Mouse (Mus musculus) cerebellum, adult (tissue): ENCODE data around the gene Galnt9.

ENCODE experiments used
- ATAC-seq: cut with Nextera tagmentation; 2 replicates; pipeline ENCODE4 v1.9.2; 2017; ENCODE audit warnings: mild to moderate bottlenecking, moderate library complexity, mixed read lengths; ENCODE audit not compliant: insufficient number of reproducible peaks, low FRiP score, low TSS enrichment

Galnt9 gene

DNA sequence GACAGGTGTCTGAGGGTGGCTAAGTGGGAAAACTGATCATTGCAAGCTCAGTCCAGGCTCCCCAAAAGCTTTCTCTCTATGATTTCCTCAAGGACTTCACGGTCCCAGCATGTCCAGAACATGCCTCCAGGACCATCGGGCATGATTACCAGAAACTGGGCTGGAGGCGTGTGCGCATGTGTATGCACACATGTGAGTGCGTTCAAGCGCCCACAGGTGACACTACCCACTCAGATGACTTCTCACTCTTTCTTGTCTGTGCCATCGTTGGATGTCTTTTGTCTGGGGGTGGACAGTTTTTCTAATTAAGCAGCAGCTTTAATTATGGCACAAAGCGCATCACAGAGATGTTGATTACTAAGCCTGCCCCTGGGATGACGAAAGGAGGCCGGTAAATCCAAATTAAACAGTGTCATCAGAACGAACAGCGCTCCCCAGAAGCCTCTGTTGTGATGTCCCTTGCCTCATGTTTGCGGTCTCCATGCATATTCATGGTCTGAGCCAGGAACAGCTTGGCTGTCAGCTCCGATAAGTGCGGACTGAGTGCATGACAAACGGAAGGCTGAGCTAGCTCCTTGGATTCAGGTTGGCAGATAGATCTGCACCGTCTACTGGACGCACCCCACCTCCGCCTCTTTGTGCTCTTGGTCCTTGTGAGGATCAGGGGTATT, 36.5 kb downstream of the Galnt9 start:
- ATAC-seq, result no peak

- 0 out of 2 replicates have a peak, but pooled peaks have one; percentile 18 for ATAC-seq
These were observed 38.7 kb downstream of the Galnt9 start for GRCm38 (mm10) chr5:110582647-110583538.

- no peak for ATAC-seq
These were observed 43.3 kb downstream of the Galnt9 start for GRCm38 (mm10) chr5:110587467-110587866.

- ATAC-seq, result no peak
These were observed 45.7 kb downstream of the Galnt9 start for GRCm38 (mm10) chr5:110589833-110590232.

- ATAC-seq, result no peak
These were observed 50.3 kb downstream of the Galnt9 start for GRCm38 (mm10) chr5:110594465-110594864.

DNA sequence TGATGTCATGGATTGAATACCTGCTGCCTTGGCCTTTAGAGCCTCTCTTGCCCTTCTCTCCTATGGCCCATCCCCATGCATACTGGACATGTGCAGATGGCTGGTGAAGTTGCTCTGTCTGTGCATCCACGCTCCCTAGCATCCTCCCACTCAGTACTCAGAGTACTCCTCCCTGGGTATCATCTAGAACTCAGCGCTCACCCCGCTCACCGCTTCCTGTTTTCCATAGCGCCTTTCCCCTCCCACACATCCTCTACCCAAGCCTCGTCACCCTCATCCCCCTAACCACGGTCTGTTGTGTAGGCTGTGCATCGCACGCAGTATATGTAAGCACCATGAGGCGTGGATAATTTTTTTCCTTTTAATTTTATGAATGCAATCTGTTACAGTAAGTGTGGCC, 51.2 kb downstream of the Galnt9 start:
- ATAC-seq, result no peak

DNA sequence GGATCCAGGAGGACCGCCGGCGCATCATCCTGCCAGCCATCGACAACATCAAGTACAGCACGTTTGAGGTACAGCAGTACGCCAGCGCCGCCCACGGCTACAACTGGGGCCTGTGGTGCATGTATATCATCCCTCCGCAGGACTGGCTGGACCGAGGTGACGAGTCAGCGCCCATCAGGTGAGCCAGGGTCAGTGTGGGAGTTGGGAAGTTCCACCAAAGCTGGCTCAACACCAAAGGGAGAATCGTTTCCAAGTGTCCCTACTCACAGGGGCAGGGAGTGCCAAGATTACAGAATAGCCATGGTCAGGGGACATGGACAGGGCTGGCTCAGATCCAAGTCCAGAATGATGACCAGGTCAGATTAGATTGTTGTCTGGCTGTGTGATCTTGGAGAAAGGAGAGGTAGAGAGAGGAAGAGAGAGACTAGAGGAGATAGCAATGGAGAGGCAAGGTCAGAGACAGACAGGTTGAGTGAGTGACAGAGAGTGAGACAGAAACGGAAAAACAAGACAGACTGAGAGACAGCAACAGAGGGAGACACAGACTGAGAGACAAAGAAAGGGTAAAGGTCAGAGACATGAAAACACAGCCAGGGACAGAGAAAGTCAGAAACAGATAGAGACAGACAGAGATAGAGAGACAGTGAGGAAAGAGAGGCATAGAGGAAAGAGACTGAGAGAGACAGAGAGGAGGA, 52.1 kb downstream of the Galnt9 start:
- no peak for ATAC-seq

- ATAC-seq, result no peak
These were observed 53.3 kb downstream of the Galnt9 start for GRCm38 (mm10) chr5:110597502-110597901.

DNA sequence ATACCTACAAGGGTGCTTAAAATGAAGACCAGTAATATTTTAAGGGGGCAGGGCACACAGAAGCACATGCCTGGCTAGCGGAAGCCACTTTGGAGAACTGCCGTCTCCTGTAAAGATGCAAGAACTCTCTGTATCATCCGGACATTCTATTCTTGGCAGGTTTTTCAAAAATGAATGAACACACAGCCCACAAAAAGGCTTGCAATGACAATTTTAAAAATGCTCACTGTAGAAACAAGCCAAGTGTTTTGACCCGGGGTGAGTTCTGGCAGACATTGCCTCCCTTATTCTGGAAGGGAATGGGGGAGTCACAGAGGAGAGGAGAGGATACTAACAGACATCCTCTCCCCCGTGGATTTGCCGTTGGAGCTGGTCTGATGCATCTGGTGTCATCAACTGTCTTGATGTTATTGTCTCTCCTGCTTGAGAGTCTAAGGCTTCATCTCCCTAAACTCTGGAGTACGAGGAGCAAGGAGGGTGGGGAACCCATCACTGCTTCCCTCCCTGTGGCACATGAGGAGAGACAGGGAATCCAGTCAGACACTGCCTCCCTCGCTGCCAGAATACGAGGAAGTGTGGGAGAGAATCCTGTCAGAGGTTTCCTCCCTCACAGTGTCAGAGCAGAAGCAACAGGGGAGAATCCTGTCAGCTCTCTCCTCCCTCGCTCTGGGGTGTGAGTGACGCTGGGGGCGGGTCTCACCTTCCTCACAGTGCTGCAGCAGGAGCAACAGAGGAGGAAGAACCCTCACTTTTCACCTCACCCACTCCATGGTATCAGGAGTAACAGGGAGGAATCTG, 54.3 kb downstream of the Galnt9 start:
- ATAC-seq, result no peak

- no peak for ATAC-seq
These were observed 59.0 kb downstream of the Galnt9 start for GRCm38 (mm10) chr5:110603016-110603685.

DNA sequence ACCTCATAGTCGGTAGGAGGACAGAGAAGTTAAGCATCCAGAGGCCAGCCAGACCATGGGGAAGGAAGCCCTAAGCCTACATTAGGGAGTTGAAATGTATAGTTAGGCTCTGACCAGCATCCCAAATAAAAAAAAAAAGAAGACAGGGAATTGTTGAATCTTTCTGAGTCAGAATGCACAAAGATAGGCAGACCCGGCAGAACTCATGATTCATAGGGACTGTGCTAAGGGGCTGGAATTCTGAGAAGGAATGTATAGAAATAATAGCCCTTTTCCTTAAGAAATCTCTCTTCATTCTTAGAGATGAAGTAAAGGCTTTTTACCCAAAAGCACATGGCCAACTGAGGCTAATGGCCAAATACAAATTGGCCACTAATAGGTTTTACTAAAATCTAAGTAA, 60.2 kb downstream of the Galnt9 start:
- ATAC-seq, result no peak

DNA sequence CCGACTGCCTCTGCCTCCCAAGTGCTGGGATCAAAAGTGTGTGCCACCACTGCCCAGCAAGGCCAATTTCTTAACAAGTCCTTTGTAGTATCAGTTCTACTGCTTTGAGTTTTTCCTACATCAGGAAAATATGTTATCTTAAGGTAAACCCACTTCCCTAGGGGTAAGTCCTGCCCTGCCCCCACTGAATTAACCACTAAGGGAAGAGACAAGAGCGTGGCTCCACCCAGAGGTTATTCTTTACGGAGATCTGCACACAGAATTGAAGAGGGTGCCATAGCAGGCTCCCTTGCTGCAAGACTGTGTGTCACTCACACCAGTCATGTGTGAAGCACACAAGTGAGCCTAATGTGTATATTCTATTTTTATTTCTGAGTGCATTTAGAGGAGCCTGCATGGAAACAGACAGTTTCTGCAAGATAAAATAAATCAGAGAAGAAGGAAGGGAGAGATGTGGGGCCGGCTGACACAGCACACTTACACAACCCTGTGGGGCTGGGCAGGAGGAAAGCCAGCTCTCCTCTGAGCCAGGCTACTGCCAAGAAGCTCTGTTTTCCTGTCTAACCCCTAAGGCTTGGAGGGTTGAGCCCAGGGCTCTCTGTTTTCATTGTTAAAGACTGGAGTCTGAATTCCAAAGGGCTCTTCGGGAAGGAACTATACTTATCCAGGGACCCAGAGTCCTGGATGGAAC, 61.5 kb downstream of the Galnt9 start:
- no peak for ATAC-seq

- ATAC-seq, result no peak
These were observed 63.6 kb downstream of the Galnt9 start for GRCm38 (mm10) chr5:110607767-110608166.

GRCm38 (mm10) chr5:110608336-110608735, 64.2 kb downstream of the Galnt9 start:
- no peak for ATAC-seq

DNA sequence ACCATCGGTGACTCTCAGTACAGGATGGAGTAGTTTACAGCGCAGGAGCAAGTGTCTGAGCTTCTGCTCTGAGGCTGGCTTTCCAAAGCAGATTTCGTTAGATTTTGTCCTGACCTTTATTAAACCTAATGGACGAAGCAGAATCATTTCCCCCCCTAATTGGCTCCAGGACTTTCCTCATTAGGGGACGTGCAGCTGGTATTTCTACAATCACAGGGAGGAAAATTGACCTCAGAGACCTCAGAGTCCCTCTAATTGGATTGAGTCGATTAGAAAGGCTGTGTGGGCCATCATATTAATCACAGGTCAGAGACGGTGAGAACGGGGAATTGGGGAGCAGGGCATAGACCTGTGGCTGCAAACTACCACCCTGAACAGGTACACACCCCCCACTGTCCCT, 64.8 kb downstream of the Galnt9 start:
- ATAC-seq, result no peak

DNA sequence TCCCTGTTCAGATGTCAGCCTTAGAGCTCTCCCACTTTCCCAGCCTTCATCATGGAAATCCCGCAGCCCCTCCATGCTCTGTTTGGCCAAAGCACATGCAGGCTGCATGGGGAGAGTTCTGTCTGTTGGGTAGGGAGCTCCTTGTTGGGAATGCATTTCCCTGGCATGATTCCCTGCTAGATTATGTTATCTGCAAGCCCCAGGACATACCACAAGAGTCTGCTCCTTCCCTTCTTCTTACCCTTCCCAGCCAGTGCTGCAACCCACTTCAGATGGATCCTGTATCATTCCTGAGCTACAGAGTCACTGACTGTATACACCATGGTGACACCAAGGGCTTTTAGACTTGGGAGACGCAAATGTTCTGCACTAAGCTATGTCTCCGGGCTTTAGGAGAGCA, 65.3 kb downstream of the Galnt9 start:
- ATAC-seq, result no peak

DNA sequence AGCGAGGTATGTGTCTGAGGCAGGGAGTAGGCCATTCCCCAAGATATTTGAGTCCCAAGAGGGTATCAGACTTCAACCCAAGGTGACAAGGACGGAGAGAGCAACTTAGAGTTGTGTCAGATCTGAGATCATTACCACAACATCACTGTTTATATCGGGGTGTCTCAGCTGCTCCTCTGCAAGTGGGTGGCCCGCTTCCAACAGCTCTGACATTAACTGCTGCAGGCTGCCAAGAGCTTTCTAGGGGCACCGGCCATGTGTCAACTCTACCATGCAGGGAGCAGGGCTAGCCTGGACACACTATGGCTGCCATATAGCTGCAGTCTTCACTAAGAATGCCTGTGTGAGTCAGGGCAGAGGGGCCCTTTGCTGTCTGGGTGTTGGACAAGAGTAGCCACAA, 65.7 kb downstream of the Galnt9 start:
- ATAC-seq, result no peak

DNA sequence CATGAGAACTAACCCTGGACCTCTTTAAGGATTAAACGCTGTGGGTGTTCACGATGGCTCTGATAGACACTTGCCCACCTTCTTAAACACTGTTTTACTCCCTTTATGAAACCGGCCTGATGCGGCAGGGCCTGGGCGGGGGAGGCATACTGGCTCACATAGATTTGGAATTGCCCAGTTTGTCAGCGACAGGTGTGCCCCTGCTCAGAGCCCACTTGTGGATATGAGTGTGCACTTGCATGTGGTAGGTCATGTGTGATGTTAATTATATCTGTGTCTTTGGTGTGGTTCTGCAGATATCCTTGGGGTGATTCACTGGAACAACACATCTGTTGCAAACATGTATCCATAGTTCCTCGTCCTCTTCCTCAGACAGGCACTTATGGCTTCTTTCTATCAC, 66.3 kb downstream of the Galnt9 start:
- no peak for ATAC-seq
